Mouse (Mus musculus) lung, postnatal 10 days (tissue): ENCODE data around the gene Tmem151a.
"Not testable (repeated sequence)": the region's sequence is repeated elsewhere in the genome, so short reads cannot be mapped to it uniquely, and the experiment has no call there.

Source experiments
- DNase-seq: peaks from one replicate; pipeline ENCODE4 v3.0.0; 2021

Gene Tmem151a

GRCm38 (mm10) chr19:5093481-5094242 is 8.3 kb upstream of the Tmem151a start:
- no peak for DNase-seq

GRCm38 (mm10) chr19:5092083-5092482 is 6.8 kb upstream of the Tmem151a start:
- no peak for DNase-seq

GRCm38 (mm10) chr19:5089324-5089723 is 4.0 kb upstream of the Tmem151a start:
- DNase-seq, result no peak

GRCm38 (mm10) chr19:5087884-5088728 is 2.8 kb upstream of the Tmem151a start, which contains the start of gene Yif1a:
TSS of gene Yif1a (plus strand) at chr19:5088538.
- DNase-seq, result peak; percentile 98

- DNase-seq, result not testable (repeated sequence)
These were observed 1.2 kb upstream of the Tmem151a start for GRCm38 (mm10) chr19:5086533-5086932.

- DNase-seq, result no peak
These were observed 542 bp downstream of the Tmem151a start for GRCm38 (mm10) chr19:5084834-5085144.

GRCm38 (mm10) chr19:5083961-5084833 is 1.1 kb downstream of the Tmem151a start:
- no peak for DNase-seq

- DNase-seq, result no peak
These were observed 2.7 kb downstream of the Tmem151a start for GRCm38 (mm10) chr19:5082596-5082995.

- DNase-seq, result no peak
These were observed 3.3 kb downstream of the Tmem151a start for GRCm38 (mm10) chr19:5082005-5082404.

GRCm38 (mm10) chr19:5079279-5079678 is 6.1 kb downstream of the Tmem151a start:
- DNase-seq, result no peak

- DNase-seq, result no peak
These were observed 11.8 kb downstream of the Tmem151a start for GRCm38 (mm10) chr19:5073518-5073917.

GRCm38 (mm10) chr19:5073028-5073427 is 12.3 kb downstream of the Tmem151a start:
- peak; percentile 72 for DNase-seq

- peak; percentile 67 for DNase-seq
These were observed 12.8 kb downstream of the Tmem151a start for GRCm38 (mm10) chr19:5072389-5073019.

- peak; percentile 93 for DNase-seq
These were observed 13.6 kb downstream of the Tmem151a start for GRCm38 (mm10) chr19:5071545-5072369.

- no peak for DNase-seq
These were observed 14.3 kb downstream of the Tmem151a start for GRCm38 (mm10) chr19:5071077-5071476.

GRCm38 (mm10) chr19:5069978-5070377 is 15.4 kb downstream of the Tmem151a start:
- no peak for DNase-seq

- DNase-seq, result no peak
These were observed 15.8 kb downstream of the Tmem151a start for GRCm38 (mm10) chr19:5069486-5069885.

- no peak for DNase-seq
These were observed 16.6 kb downstream of the Tmem151a start for GRCm38 (mm10) chr19:5068570-5069234.

GRCm38 (mm10) chr19:5067867-5068569 is 17.3 kb downstream of the Tmem151a start, which contains the start of gene Cd248:
TSS of gene Cd248 (plus strand) at chr19:5068078.
- DNase-seq, result peak; percentile 88
